Mouse (Mus musculus): ENCODE data around the gene Ndufa11. TPM values are rescaled to one million over a fixed set of nuclear protein-coding genes. Genes with fewer than 3 reads are reported as not detected.

Gene Ndufa11
- 100 to 1,000 TPM; 844 to 954 TPM for total RNA-seq (2021)
- long read RNA-seq, experiment 1, transcript Ndufa11-201 (4 exons, 545 nt) = major isoform, 1,071 of 1,216 reads
- long read RNA-seq, experiment 1, transcript Ndufa11-204 (4 exons, 493 nt) = minor isoform, 53 of 1,216 reads
- long read RNA-seq, experiment 1, partial matches to known transcripts = 58 of 1,216 reads
- long read RNA-seq, experiment 1, other reads (novel, unspliced or antisense) = 32 of 1,216 reads
- long read RNA-seq, experiment 2, transcript Ndufa11-204 (4 exons, 493 nt) = minor isoform, 52 of 878 reads
- long read RNA-seq, experiment 2, transcript Ndufa11-201 (4 exons, 545 nt) = major isoform, 768 of 878 reads
- long read RNA-seq, experiment 2, partial matches to known transcripts = 44 of 878 reads
- long read RNA-seq, experiment 2, other reads (novel, unspliced or antisense) = 13 of 878 reads

- DNase-seq = peak; percentile 94 to 97
Observed at GRCm38 (mm10) chr17:56717363-56718058, at the start of gene Ndufa11, which contains the start of gene Vmac. Gene Ndufa11, plus strand, starts transcription at chr17:56717767. Gene Vmac, minus strand, starts transcription at chr17:56718022.

- peak; percentile 76 to 93 for DNase-seq
Observed at GRCm38 (mm10) chr17:56668384-56669144, 49.0 kb upstream of the Ndufa11 start.

GRCm38 (mm10) chr17:56669766-56670165 lies 47.8 kb upstream of the Ndufa11 start:
- no peak for DNase-seq

GRCm38 (mm10) chr17:56672941-56673646 lies 44.5 kb upstream of the Ndufa11 start, which contains the start of gene Ranbp3:
Gene Ranbp3, plus strand, starts transcription at chr17:56673294.
- peak; percentile 97 to 100 for DNase-seq

- peak; percentile 18 to 40 for DNase-seq
Observed at GRCm38 (mm10) chr17:56673647-56674416, 43.7 kb upstream of the Ndufa11 start.

GRCm38 (mm10) chr17:56681791-56682190 lies 35.8 kb upstream of the Ndufa11 start:
- no peak for DNase-seq

GRCm38 (mm10) chr17:56682880-56683279 lies 34.7 kb upstream of the Ndufa11 start:
- DNase-seq = no peak

- DNase-seq = no peak
Observed at GRCm38 (mm10) chr17:56683546-56684140, 33.9 kb upstream of the Ndufa11 start.

GRCm38 (mm10) chr17:56684649-56685048 lies 32.9 kb upstream of the Ndufa11 start:
- no peak for DNase-seq

GRCm38 (mm10) chr17:56686801-56687200 lies 30.8 kb upstream of the Ndufa11 start:
- no peak for DNase-seq

GRCm38 (mm10) chr17:56688045-56688444 lies 29.5 kb upstream of the Ndufa11 start:
- no peak for DNase-seq

GRCm38 (mm10) chr17:56688689-56689088 lies 28.9 kb upstream of the Ndufa11 start:
- no peak for DNase-seq

- DNase-seq = no peak
Observed at GRCm38 (mm10) chr17:56693395-56693794, 24.2 kb upstream of the Ndufa11 start.

- peak; percentile 66 to 72 for DNase-seq
Observed at GRCm38 (mm10) chr17:56693851-56694310, 23.7 kb upstream of the Ndufa11 start.

GRCm38 (mm10) chr17:56700451-56700850 lies 17.1 kb upstream of the Ndufa11 start:
- DNase-seq = peak; percentile 26 to 54

GRCm38 (mm10) chr17:56703038-56703437 lies 14.5 kb upstream of the Ndufa11 start:
- DNase-seq = peak in 1 of 2 experiments; percentile 37

- no peak for DNase-seq
Observed at GRCm38 (mm10) chr17:56706515-56706914, 11.1 kb upstream of the Ndufa11 start.

GRCm38 (mm10) chr17:56708692-56709091 lies 8.9 kb upstream of the Ndufa11 start:
- no peak for DNase-seq

GRCm38 (mm10) chr17:56709708-56710107 lies 7.9 kb upstream of the Ndufa11 start:
- DNase-seq = no peak

- no peak for DNase-seq
Observed at GRCm38 (mm10) chr17:56715360-56715759, 2.2 kb upstream of the Ndufa11 start.

Data from heart, adult 18-20 months (tissue).